Mouse (Mus musculus): ENCODE results near the gene Fcna.

The Fcna gene

GRCm38 (mm10) chr2:25581294-25581864 is 46.5 kb downstream of the Fcna start, which contains the start of gene Ajm1:
Gene Ajm1, minus strand, starts transcription at chr2:25581757.
- in situ Hi-C loops (cut with MboI; ENCODE audit: low pct_unique_long_range_greater_than_20kb in 1 of 2, low sequenced_read_pairs in 2 of 2, unreplicated experiment in 1 of 2): no loop called here

- in situ Hi-C loops (cut with MboI; ENCODE audit: low pct_unique_long_range_greater_than_20kb in 1 of 2, low sequenced_read_pairs in 2 of 2, unreplicated experiment in 1 of 2): no loop called here
These were observed 47.2 kb downstream of the Fcna start for GRCm38 (mm10) chr2:25580621-25581101.

GRCm38 (mm10) chr2:25579737-25580460 is 47.9 kb downstream of the Fcna start:
- in situ Hi-C loops (cut with MboI; ENCODE audit: low pct_unique_long_range_greater_than_20kb in 1 of 2, low sequenced_read_pairs in 2 of 2, unreplicated experiment in 1 of 2): no loop called here

- in situ Hi-C loops (cut with MboI; ENCODE audit: low pct_unique_long_range_greater_than_20kb in 1 of 2, low sequenced_read_pairs in 2 of 2, unreplicated experiment in 1 of 2): no loop called here
These were observed 48.8 kb downstream of the Fcna start for GRCm38 (mm10) chr2:25578796-25579736.

- in situ Hi-C loops (cut with MboI; ENCODE audit: low pct_unique_long_range_greater_than_20kb in 1 of 2, low sequenced_read_pairs in 2 of 2, unreplicated experiment in 1 of 2): no loop called here
These were observed 49.7 kb downstream of the Fcna start for GRCm38 (mm10) chr2:25577951-25578795.

- in situ Hi-C loops (cut with MboI; ENCODE audit: low pct_unique_long_range_greater_than_20kb in 1 of 2, low sequenced_read_pairs in 2 of 2, unreplicated experiment in 1 of 2): no loop called here
These were observed 50.6 kb downstream of the Fcna start for GRCm38 (mm10) chr2:25576965-25577891.

- in situ Hi-C loops (cut with MboI; ENCODE audit: low pct_unique_long_range_greater_than_20kb in 1 of 2, low sequenced_read_pairs in 2 of 2, unreplicated experiment in 1 of 2): no loop called here
These were observed 51.6 kb downstream of the Fcna start for GRCm38 (mm10) chr2:25576028-25576850.

- in situ Hi-C loops (cut with MboI; ENCODE audit: low pct_unique_long_range_greater_than_20kb in 1 of 2, low sequenced_read_pairs in 2 of 2, unreplicated experiment in 1 of 2): no loop called here
These were observed 52.3 kb downstream of the Fcna start for GRCm38 (mm10) chr2:25575432-25576027.
